Mouse (Mus musculus): ENCODE measurements around the gene Gprc5a.

Gene Gprc5a

DNA sequence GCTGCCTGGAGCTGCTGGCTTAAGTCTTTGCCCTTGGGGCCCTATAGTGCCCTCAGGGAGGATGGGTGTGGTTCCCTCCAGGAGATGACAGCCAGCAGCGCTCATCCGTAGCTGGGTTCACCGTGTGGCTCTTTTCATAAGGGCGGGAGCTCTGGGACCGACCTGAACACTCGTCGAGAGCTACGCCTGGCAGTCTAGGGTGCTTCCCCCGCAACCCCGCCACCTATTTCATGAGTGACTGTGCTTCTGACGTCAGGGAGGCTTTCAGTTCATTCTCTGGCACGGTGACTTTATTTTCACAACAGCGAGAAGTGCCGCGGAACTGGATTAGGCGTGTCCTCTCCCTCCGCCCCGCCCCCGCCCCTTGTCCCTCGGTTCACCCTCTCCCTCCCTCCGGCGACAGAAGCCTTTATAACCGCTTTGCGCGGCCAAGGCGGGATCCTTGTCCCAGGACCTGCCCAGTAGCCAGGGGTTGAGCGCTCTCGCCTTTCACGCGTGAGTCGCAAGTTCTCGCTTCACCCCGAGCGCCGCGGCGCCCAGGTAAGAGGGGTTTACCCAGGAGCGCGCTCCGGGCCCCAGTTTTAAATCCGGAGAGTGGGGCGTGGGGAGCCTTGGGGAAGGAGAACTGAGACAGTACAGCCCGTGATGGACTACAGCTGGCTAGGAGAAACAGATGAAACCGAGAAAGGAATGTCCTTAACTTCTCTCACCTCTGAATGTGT, at the start of gene Gprc5a:
TSS of gene Gprc5a (plus strand) at position 416 of the 722 bp plus-strand sequence.
- peak; percentile 36 to 38 for DNase-seq

GRCm38 (mm10) chr6:135017211-135017610, 48.2 kb upstream of the Gprc5a start:
- DNase-seq, result no peak

- DNase-seq, result no peak
Observed at GRCm38 (mm10) chr6:135019564-135019963, 45.9 kb upstream of the Gprc5a start.

DNA sequence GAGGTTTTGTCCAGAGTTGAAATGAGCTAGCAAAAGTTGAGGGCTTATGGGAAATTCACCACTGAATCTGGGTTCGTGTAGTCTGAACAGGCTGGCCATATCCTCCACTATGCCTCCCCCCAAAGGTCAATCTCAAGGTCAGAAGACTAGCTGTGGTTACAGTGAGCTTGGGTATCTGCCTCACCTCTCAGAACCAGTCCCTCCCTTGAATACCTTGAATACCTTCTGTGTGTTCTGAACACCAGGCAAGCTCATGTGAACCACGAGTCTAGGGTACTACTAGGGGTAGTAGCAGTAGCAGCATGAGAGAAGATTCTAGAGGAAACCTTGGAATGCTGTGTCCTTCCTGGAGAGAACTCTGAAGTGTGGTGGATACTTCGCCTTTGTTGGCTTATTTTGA, 43.8 kb upstream of the Gprc5a start:
- no peak for DNase-seq

GRCm38 (mm10) chr6:135023379-135023778, 42.1 kb upstream of the Gprc5a start:
- no peak for DNase-seq

- DNase-seq, result no peak
Observed at GRCm38 (mm10) chr6:135024781-135025420, 40.5 kb upstream of the Gprc5a start.

- DNase-seq, result peak; percentile 35 to 36
Observed at GRCm38 (mm10) chr6:135026232-135026631, 39.2 kb upstream of the Gprc5a start.

DNA sequence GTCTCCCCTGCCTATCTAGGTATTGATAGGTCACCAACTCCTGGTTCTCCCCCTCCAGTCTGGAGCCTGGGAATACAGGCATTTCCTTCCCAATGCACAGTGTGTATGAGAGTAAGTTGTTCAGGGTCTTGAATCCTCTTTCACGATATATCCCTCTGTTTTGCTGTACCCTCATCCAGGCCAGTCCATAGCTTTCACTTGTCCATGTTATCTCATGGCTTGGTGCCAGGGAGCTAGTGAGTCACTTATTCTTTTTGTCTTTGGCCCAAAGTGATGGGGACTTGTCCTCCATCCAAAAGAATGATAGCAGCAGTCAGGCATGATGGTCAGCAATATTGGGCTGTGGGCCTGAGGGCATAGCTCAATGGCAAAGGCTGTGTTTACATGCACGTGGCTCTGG, 38.7 kb upstream of the Gprc5a start:
- no peak for DNase-seq

DNA sequence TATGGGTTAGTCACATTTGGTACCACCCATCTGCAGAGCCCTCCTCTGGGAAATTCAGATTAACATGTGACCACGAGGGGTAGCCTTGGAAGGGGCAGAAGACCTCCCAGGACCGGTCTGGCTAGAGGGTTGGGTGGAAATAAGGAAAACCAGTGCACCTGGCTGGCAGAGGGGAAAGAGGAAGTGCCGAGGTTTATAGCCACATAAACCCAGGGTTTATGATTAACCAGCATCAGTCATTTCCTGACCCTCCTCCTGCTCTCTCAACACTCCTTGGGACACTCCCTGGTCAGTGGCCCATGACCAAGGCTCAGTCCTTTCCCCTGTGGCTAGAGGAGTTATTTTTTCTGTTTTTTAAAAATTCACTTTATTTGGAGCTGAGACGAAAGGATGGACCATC, 36.2 kb upstream of the Gprc5a start:
- DNase-seq, result peak; percentile 64 to 74

GRCm38 (mm10) chr6:135038674-135039073, 26.8 kb upstream of the Gprc5a start:
- DNase-seq, result no peak

DNA sequence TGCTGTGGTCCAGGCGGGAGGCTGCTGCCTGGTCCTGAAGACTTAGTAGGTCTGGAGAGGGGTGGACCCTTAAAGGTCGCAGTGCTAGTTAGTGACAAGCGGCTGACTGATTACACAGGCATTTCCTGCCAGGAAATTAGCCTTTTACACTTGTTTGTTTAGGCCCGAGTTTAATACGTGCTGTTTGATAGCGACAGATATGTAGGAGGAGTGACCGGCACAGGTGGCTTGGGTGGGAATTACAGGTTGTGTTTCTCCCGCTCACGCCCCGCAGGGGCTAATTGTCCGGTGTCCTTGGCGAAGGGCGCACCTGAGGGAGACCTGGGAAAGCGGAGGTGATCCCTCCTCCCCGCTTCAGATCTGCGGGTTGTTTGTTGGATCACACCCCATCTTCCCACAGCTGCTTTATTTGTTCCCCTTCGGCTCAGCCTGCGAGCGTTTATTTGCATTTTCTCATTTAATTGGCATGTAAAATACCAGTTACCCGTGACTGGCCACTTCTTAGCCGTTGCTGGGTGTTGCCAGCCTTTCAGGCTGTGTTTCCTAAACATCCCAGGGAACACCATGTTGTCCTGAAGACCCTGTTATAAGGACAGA, 25.1 kb upstream of the Gprc5a start:
- no peak for DNase-seq

GRCm38 (mm10) chr6:135041930-135042329, 23.5 kb upstream of the Gprc5a start:
- no peak for DNase-seq

GRCm38 (mm10) chr6:135047276-135047675, 18.2 kb upstream of the Gprc5a start:
- no peak for DNase-seq

GRCm38 (mm10) chr6:135048509-135048908, 16.9 kb upstream of the Gprc5a start:
- no peak for DNase-seq

DNA sequence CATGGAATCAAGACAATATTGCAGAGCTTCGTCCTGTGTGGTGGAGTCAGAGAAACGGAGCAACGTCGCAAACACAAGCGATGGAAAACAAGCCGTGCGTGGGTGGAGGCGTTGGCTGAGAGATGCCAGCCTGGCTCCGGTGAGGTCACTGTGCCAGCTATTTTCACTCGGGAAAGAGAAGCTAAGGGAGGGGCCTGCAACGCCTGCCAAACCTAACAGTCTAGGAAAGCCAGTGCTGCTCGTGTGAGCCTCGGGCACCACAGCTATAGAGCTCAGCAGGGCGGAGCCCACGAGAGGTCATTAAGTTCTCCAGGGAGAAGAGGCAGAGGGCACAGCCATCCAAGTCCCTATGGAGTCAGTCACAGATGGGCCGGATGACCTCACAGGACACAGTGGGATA, 16.5 kb upstream of the Gprc5a start:
- DNase-seq, result no peak

DNA sequence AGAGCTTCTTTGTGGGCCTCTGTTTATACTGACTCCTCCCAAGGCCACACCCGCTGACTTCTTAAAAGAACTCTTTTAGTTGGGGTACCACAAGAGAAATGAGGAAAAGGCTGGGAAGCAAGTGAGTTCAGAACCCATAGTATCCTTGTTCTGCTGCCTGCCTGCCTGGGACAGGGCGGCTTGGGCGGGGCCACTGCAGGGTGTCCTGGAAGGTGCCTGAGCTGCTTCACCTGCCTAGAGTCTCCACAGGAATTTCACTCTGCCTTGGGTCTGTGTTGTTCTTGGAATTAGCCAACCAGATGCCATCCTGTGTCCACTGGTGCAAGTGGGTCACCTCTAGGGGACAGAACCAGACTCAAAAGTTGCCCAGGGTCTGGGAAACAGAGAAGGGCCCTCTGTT, 11.7 kb upstream of the Gprc5a start:
- no peak for DNase-seq

- no peak for DNase-seq
Observed at GRCm38 (mm10) chr6:135055882-135056281, 9.6 kb upstream of the Gprc5a start.

DNA sequence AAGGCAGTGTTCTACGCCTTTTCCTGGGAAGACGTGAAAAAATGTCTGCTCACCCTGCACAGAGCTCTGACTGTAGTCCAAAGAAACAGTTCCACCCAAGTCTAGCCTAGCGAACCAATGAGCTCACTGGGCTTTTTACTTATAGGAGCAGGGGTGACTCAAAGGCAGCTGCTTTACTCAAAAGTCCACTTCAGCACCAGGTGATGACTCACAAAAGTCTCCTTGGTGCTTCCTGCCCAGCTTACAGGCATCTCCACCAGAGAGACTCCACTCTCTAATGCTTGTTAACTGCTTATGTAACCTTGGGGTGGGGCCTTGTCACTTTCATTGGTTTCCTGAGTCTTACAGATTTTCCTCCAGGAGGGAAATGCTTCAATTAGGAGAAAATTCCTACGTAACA, 4.7 kb upstream of the Gprc5a start:
- no peak for DNase-seq

- no peak for DNase-seq
Observed at GRCm38 (mm10) chr6:135064621-135065020, 830 bp upstream of the Gprc5a start.

DNA sequence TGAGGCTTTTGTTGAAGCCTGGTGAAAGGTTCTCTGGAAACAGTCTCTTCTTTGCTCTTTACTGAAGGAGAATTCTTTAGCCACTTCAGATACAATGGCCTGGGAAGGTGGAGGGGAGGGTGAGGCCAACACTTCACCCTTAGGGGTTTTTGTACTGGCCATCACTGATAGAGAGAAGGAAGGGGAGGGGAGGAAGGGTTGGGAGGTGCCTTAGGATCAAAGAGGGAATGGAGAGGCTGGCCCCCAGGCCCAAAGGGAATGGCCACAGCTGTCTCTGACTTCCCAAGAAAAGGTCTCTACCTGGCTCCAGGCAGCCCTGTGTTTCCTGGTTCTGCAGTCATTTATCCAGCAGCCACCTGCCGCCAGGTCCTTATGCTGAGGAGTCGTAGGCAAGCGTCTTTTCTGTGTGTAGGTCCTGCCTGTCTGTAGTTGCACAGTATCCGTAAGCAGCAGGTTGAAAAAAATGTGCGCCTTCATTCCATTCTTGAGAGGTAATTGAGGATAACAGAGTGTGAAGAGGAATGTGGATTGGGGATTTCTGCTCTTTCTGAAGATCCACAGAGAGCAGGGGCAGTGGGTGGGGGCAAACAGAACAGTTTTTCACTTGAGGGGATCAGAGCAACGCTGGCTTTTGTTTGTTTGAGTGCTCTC, 1.5 kb downstream of the Gprc5a start:
- no peak for DNase-seq

DNA sequence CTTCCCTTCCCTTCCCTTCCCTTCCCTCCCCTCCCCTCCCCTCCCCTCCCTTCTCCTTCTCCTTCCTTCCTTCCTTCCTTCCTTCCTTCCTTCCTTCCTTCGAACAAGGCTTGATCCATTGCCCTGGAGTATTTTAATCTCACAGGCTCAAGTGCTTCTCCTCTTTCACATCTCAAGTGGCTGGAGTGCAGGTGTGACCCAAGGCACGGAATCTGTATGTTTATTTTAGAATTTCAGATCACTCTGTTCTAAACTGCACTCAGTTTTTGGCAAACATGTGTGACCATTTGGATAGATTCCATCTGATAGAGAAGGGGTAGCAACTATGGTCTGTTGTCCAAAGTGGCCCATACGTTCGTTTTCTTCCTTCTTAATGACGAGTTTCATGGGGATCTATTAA, 2.8 kb downstream of the Gprc5a start:
- no peak for DNase-seq

DNA sequence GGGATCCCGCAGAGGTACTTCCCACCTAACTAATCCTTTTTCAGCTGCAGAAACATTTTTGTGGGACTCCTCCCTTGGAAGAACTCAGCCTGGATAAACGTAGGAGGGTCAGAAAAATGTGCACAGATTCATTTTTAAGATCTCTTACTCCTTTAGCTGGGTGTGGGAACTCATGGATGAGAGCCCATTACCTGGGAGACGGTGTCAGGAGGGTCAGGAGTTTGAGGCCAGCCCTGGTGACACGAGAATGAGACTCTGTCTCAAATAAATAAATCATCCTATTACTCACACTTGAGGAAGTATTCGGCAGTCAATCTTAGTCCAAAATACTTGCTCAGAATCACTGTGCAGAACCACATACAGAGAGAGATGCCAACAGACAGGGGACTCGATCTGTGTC, 4.4 kb downstream of the Gprc5a start:
- no peak for DNase-seq

- DNase-seq, result no peak
Observed at GRCm38 (mm10) chr6:135070347-135070746, 4.9 kb downstream of the Gprc5a start.

All from kidney, adult 8-10 months (tissue).